Mouse (Mus musculus) thymus, adult 2 months (tissue): Measurements from ENCODE around the gene Zfp78. TPM values are rescaled to one million over a fixed set of nuclear protein-coding genes. Genes with fewer than 3 reads are reported as not detected.

ENCODE experiments used
- DNase-seq: peaks from one replicate; pipeline ENCODE4 v3.0.0; 2021
- H3K27ac ChIP-seq: fragments of 200-500 bp; 2 replicates; pipeline ENCODE4 v1.5.1; 2012; ENCODE audit warnings: low read length, control low read depth; ENCODE audit not compliant: control insufficient read depth, insufficient read depth
- H3K27me3 ChIP-seq: fragments of 200-500 bp; 2 replicates; pipeline ENCODE4 v1.6.1; 2012; ENCODE audit warnings: mild to moderate bottlenecking, low read length, moderate library complexity, mixed read lengths; ENCODE audit not compliant: control insufficient read depth, insufficient read depth
- H3K36me3 ChIP-seq: fragments of 200-500 bp; 2 replicates; pipeline ENCODE4 v1.6.1; 2012; ENCODE audit warnings: mild to moderate bottlenecking, low read length, moderate library complexity; ENCODE audit not compliant: control insufficient read depth, insufficient read depth
- H3K4me1 ChIP-seq: fragments of 200-500 bp; replicated peaks from 2 replicates; pipeline ENCODE4 v1.6.1; 2012; ENCODE audit warnings: low read length; ENCODE audit not compliant: control insufficient read depth, insufficient read depth
- H3K4me3 ChIP-seq: fragments of 200-500 bp; 2 replicates; pipeline ENCODE4 v1.5.1; 2012; ENCODE audit warnings: mild to moderate bottlenecking, low read length, control low read depth, moderate library complexity; ENCODE audit not compliant: control insufficient read depth, insufficient read depth
- CTCF ChIP-seq: fragments of 200-500 bp; IDR thresholded peaks from 2 replicates; pipeline ENCODE4 v1.5.1; 2012; ENCODE audit warnings: mild to moderate bottlenecking, control low read depth, low read length, moderate library complexity, borderline replicate concordance; ENCODE audit not compliant: control insufficient read depth, poor library complexity, insufficient read depth; ENCODE audit errors: extremely low read depth
- POLR2A ChIP-seq: fragments of 200-500 bp; IDR thresholded peaks from 2 replicates; pipeline ENCODE4 v1.6.1; 2012; ENCODE audit warnings: mild to moderate bottlenecking, low read length, control low read depth, moderate library complexity; ENCODE audit not compliant: control insufficient read depth, poor library complexity, insufficient read depth; ENCODE audit errors: extremely low read depth
- WGBS: fragments of 180-500 bp; shearing (Covaris S2); methylation state at CpG from one replicate; pipeline ENCODE4 v1.1.7; 2018; 5-methylcytosine and 5-hydroxymethylcytosine counted together
- polyA plus RNA-seq: library from polyadenylated mRNA; depleted of rRNA; stranded (reverse); fragments of >200 nt; gene quantifications from 2 replicates; pipeline ENCODE4 v1.2.3, GENCODE M21; 2012; rRNA removed

Zfp78 gene
- polyA plus RNA-seq, 1 experiment = 0.53 TPM

DNA sequence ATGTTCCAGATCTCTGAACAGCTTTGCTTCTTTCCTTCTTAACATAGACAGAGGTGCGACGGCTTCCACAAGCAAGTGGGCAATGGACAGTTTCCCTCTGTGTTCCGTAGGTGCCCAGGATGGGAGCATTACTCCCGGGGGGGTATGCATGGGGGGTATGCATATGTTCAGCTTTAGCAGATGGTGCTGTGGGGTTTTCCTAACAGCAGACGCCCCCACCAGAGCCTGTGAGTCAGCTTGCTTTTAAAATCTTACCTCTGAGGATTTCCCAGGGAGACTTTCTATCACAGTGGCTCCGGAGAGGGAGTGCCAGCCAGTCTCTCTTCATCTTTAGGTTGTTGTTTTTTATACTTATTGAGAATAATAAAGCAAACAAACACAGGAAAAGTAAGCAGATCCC lies 56.8 kb downstream of the Zfp78 start:
- 85% methylated on average over 6 of the region's 6 CpGs for WGBS
- Histone ChIP-seq H3K4me3 (no peak overlapping the region), H3K4me1 (no peaks in the 10 kb centered on the region), H3K27ac (no peak overlapping the region), H3K27me3 (no peaks in the 10 kb centered on the region), H3K36me3 (no peaks in the 10 kb centered on the region)
- DNase-seq = no peak
- TF ChIP-seq POLR2A = no peak
- TF ChIP-seq CTCF = no peak

DNA sequence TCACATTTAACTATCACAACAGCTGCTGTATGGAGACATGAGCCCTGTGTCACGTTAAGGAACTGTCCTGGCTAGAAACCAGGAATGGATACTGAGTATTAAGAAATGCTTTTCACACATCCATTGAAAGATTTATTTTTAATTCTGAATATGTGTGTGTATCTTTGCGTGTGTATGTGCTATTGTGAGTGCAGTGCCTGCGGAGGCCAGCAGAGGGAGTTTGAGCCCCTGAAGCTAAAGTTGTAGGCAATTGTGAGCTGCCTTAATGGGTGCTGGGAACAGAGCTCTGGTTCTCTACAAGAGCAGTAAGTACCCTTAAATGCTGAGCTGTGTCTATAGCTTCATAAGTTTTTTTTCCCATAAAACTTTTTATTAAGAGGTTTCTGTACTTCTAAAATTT lies 66.3 kb downstream of the Zfp78 start:
- Histone ChIP-seq H3K4me3 (no peak overlapping the region), H3K36me3 (no peaks in the 10 kb centered on the region), H3K27ac (no peak overlapping the region), H3K4me1 (no peaks in the 10 kb centered on the region), H3K27me3 (no peaks in the 10 kb centered on the region)
- DNase-seq = no peak
- TF ChIP-seq POLR2A (no peak), CTCF (no peak)
- 83% methylated on average over 3 of the region's 3 CpGs for WGBS

DNA sequence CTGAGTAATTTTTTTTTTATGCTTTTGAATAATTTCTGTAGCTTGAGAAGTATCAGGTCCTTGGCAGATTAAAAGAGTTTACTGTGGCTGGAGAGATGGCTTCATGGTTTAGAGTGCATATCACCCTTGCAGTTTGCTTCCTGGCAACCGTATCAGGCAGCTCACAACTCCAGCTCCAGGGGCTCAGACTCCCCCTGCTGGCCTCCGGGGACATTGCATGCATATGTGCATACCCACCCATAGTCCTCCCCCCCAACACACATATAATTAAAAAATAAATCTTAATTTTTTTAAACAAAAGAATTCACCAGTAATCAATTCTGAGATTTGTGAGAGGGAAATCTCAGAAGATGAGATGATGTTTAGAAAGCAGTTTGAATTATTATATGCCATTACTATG lies 67.3 kb downstream of the Zfp78 start:
- TF ChIP-seq POLR2A = no peak
- peak; percentile 75; the same call in 1 of the 2 replicates for TF ChIP-seq CTCF
- H3K27ac ChIP-seq = no peak overlapping the region
- no peaks in the 10 kb centered on the region for H3K27me3 ChIP-seq
- H3K4me1 ChIP-seq = no peaks in the 10 kb centered on the region
- H3K36me3 ChIP-seq = no peaks in the 10 kb centered on the region
- WGBS = 33% methylated on average over 2 of the region's 2 CpGs
- DNase-seq = peak; percentile 48
- H3K4me3 ChIP-seq = no peak overlapping the region

Other genes starting within 250 kb of the Zfp78 start
- gene Zfp787, start 207.3 kb upstream of the Zfp78 start, polyA plus RNA-seq = 58.2 and 62.9 TPM in 2 replicates
- gene Zfp444, start 191.1 kb upstream of the Zfp78 start, polyA plus RNA-seq = 73.1 and 78.6 TPM in 2 replicates
- 0.32 TPM in 1 of 2 replicates, not detected in the other for gene Galp, start 166.2 kb upstream of the Zfp78 start, polyA plus RNA-seq
- not detected in 2 replicates for gene Zscan5b, start 141.0 kb upstream of the Zfp78 start, polyA plus RNA-seq
- not detected in 2 replicates for gene Epp13, start 110.6 kb upstream of the Zfp78 start, polyA plus RNA-seq
- 2.4 and 2.9 TPM in 2 replicates for gene Zfp667, start 76.7 kb upstream of the Zfp78 start, polyA plus RNA-seq
- gene Zfp583, start 32.0 kb upstream of the Zfp78 start, polyA plus RNA-seq = 0.82 and 0.99 TPM in 2 replicates
- 0.18 and 0.22 TPM in 2 replicates for gene Gm3854, start 19.5 kb upstream of the Zfp78 start, polyA plus RNA-seq
- gene Zfp28, start 20.0 kb downstream of the Zfp78 start, polyA plus RNA-seq = 1.4 and 2.4 TPM in 2 replicates
- gene Smim17, start 35.4 kb downstream of the Zfp78 start, polyA plus RNA-seq = not detected in 2 replicates
- 0.04 TPM in 1 of 2 replicates, not detected in the other for gene Gm20715, start 47.0 kb downstream of the Zfp78 start, polyA plus RNA-seq
- 0.09 and 0.13 TPM in 2 replicates for gene Olfr1344, start 75.4 kb downstream of the Zfp78 start, polyA plus RNA-seq
- not detected in 2 replicates for gene Olfr1336, start 92.9 kb downstream of the Zfp78 start, polyA plus RNA-seq
- gene Olfr1346, start 103.8 kb downstream of the Zfp78 start, polyA plus RNA-seq = not detected in 2 replicates
- gene Olfr5, start 123.7 kb downstream of the Zfp78 start, polyA plus RNA-seq = not detected in 2 replicates
- not detected in 2 replicates for gene Olfr1347, start 136.5 kb downstream of the Zfp78 start, polyA plus RNA-seq
- gene Olfr1348, start 145.5 kb downstream of the Zfp78 start, polyA plus RNA-seq = not detected in 2 replicates
- 0.27 and 0.28 TPM in 2 replicates for gene Olfr1349, start 159.7 kb downstream of the Zfp78 start, polyA plus RNA-seq
- gene Olfr1350, start 201.6 kb downstream of the Zfp78 start, polyA plus RNA-seq = not detected in 2 replicates